Mouse (Mus musculus) liver, embryonic 14.5 days (tissue): Measurements from ENCODE around the gene Nox1.

Source experiments
- CTCF ChIP-seq: IDR thresholded peaks from 2 replicates; pipeline ENCODE4 v1.5.1; 2016; ENCODE audit warnings: antibody characterized with exemption, low read depth, control low read depth
- EP300 ChIP-seq: IDR thresholded peaks from 2 replicates; pipeline ENCODE4 v1.6.1; 2016; ENCODE audit warnings: antibody characterized with exemption, low read depth

DNA sequence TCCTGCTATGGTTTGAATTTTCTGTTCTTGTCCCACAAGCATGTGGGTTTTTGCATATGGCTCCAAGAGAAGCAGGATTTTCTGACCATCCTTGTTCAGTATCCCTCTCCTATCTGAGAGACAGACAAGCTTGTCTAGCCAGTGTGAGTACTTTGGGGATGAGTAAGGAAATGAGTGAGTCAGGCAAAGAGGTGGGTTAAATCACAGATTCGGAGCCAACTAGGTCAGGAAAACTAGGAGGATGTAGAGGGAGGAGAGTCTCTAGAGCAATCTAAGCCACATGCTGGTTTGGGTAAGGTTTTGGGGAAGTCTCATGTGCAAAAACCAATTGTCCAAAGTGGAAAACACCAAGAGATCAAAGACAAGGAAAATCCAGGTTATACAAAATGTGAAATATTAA lies 80.2 kb downstream of the Nox1 start:
- no peak for TF ChIP-seq CTCF
- no peak for TF ChIP-seq EP300
